Mouse (Mus musculus): ENCODE measurements around the gene Sp100.

Sp100 gene

DNA sequence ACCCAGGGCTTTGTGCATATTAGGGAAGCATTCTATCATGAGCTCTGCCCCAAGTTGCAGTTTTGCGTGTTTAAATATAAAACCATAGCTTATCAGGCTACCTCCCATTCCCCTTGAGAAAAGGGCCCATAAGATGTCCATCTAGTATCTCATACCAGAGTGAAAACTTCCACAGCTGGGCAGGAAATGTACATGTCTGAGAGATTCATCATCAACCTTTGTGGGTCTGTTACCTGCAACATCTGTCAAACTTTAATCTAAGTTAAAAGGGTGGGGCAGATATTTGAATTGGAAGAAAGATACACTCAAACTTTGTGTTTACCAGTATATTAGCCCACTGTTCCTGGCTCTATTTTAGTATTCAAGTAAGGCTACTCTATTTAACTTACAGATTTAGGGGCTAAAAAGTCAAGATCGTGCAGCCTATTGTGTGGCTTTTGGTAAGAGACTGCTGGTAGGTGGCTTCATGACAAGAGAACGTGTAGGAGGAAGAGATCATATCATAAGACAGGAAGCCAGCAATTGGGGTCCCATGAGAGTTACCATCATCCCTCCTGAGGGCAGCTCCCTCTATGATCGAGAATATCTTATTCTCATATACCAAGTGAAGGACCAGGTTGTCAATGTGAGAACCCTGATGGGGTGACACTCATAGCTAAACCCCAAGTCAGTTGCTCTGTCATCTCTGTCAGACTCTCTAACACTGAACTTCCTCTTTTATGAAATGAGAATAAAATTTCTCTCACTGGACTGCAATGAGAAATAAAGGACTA lies 48.1 kb downstream of the Sp100 start:
- no peak for DNase-seq (ENCODE audit: extremely low read depth, low read depth, low spot score)

DNA sequence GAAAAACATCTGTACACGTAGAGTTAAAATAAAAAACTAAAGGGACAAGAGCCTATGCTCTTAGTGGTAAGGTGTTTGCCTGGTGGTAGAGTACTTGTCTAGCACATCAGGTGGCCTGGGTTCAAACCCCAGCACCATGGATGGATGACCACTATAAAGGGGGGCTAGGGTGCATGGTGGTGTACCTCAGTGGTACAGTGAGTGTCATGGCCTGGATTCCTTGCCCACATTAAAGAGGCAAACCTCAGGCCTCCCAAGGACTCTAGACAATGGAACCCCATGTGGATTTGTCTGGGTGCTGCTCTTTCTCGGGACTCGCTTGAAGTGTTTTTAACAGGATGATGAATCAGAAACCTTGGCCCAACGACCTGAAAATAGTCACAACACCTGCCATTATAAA lies 52.7 kb downstream of the Sp100 start:
- DNase-seq (ENCODE audit: extremely low read depth, low read depth, low spot score), result no peak

DNA sequence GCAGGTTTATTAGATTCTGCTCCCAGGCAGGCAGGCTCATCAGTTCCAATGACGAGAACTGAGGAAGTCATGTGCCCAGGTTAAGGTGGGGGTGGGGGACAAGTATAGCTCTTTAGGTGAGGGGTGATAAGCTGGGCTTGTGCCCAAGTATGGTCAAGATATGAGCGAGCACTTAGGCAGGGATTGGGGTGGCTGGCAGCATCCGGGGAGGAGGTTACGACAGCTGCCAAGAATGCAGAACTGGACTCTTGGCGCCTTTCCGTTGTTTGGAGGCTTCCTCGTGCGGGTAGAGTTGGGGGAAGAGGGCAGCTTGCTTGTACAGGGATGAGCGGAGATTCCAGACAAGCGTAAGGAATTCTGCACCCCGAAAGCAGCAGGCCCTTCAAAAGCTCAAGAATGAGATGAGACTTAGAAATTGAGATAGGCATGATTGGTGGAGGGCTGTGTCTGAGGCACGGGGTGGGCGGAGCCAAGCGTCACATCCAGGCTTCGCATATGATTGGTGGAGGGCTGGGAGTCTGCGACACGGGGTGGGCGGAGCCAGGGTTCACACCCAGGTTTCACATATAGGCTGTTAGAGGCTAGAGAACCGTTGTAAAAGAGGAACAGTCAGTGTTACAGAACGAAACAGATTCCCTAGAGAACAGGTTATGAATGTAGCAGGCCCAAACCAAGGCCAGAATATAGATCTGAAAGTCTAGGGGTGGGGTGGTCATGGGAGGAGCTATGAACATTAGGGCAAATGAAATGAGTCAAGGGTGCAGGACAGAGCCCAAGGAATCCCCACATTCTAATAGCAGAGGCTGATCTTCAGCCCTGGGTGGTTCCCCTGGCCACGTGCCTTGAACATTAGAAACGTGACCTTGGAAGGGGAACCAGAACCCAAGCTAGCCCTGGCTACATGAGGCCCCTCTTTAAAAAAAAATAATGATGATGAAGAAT lies 53.7 kb downstream of the Sp100 start:
- DNase-seq (ENCODE audit: extremely low read depth, low read depth, low spot score), result no peak

DNA sequence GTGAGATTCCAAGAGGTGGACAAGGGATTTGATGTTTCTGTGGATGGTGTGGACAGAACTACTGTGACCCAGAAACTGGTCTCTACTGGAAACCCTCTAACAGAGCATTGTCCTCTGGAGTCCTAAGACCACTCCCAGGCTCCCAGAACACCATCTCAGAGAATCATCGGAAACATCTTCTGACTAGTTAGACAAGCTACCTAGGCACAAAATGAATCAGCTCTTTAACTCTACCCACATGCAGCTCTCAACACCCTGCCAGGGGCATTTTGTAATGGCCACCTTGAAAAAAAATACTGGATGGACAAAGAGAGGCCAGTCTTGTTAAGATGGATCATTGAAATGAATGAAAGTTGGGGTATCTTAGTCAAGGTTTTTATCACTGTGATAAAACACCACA lies 55.8 kb downstream of the Sp100 start:
- no peak for DNase-seq (ENCODE audit: extremely low read depth, low read depth, low spot score)

DNA sequence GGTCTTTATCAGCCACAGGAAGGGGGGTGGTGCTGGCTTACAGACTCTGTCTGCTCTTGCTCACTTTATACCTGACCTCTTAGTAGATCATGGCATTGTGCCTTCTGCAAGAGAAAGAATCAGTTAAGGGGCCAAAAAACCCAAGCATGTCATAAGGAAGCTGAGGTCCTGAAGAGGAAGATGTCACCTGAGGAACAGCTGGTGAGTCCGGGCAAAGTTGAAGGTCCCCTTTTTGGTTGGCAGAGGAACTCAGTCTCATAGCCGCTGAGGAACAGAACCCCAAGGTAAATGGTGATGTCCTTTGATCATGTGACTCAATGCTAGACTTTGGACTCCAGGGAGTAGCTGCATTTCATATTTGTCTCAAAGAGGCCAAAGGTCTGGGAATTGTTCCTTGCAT lies 57.0 kb downstream of the Sp100 start:
- no peak for DNase-seq (ENCODE audit: extremely low read depth, low read depth, low spot score)

DNA sequence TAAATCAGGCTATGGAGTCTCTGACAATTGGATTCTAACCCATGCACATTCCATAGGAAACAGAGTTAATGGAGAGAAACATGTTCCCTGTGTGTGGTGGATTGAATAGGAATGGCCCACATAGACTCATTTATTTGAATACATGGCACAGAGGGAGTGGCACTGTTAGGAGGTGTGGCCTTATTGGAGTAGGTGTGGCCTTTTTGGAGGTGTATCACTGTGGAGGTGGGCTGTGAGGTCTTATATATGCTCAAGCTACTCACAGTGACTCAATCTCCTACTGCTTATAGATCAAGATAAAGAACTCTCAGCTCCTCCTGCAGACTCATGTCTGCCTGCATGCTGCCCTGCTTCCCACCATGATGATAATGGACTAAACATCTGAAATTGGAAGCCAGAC lies 64.7 kb downstream of the Sp100 start:
- DNase-seq (ENCODE audit: extremely low read depth, low read depth, low spot score), result no peak

DNA sequence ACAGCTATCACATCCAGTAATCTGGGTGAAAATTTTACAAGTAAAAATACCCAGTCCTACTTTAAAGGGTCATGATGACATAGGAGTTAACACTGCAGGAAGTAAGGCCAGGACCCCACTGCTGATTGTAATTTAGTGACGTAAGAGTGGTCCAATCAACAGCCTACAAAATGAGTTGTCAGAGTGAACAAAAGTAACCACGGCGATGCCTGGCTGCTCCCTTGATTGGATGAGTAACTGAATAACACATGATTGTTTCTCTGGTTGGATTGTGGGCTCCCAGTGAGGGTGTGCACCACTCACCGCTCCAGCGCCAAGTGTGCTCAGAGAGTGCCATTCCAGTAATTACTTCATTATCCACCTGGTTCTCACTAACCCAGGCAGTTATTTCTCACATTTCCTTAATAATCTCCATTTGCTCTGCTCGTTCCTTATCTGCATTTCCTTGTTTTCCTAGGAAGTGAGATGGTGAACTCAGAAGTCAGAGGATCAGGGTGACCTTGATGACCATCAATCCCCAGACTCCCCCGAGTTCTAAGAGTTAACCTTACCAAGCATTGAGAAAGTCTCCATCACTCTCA lies 66.7 kb downstream of the Sp100 start:
- DNase-seq (ENCODE audit: extremely low read depth, low read depth, low spot score), result no peak

DNA sequence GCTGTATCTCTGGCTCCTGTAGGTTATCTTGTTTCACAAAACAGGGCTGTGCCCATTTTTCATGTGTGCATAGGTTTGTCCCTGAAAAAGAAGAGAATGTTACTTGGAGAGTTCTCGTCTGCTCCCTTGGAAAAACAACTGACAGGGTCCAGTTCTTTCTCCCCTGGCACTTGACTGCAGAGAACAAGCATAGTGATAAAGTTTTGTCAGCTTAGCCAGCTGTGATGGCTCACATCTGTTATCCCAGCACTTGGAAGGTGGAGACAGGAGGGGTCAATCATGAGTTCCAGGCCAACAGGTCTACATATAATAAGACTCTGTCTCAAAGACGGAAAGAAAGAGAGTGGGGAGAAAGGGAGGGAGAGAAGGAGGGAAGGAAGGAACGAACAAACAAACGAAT lies 69.3 kb downstream of the Sp100 start:
- DNase-seq (ENCODE audit: extremely low read depth, low read depth, low spot score), result no peak

DNA sequence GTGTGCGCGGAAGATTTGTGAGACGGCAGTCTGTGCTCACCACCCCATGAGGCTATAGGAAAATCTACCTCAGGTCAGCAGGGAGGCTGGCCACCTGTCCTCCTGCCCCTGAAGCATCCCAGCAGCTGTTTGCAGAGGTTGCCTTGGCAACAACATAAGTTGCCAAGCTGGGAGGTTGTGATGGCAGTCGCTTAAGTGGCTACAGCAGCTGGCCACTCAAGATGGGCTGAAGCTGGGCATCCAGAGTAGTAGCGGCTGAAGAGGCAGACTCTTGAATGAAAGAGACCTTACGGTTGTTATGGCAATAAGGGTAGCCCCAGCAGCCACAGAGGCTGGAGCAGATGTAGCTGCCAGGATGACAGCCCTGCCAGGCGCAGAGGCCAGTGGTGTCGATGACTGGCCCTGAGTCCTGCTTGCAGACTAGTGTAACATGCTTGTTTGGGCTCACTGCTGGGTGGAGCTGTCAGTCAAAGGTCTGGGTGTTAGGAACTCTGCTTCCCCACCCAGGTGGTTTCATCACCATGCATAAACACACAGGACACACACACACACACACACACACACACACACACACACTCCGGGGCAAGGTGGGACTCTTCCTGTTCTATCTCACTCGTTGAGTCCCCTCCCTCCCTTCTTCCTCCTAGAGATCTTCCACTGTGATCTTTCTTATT lies 70.6 kb downstream of the Sp100 start:
- no peak for DNase-seq (ENCODE audit: extremely low read depth, low read depth, low spot score)

DNA sequence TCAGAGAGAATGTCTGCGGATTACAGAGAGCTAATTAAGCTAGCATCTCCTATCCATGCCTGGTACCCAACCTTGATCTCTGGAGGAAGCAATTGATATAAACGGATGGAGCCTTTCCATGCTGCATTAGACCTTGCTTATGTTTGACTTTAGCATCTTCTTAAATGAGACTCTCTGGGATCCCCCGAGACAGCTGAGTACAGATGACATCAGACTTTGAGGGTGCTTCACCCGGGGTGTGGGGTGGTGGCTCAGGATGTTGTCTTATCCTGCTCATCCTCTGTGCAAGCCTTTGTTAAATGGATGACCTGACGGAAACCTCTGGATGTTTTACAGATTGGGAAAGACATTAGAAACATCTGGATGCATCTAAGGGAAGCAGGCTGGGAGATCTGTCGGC lies 80.7 kb downstream of the Sp100 start:
- no peak for DNase-seq (ENCODE audit: extremely low read depth, low read depth, low spot score)

DNA sequence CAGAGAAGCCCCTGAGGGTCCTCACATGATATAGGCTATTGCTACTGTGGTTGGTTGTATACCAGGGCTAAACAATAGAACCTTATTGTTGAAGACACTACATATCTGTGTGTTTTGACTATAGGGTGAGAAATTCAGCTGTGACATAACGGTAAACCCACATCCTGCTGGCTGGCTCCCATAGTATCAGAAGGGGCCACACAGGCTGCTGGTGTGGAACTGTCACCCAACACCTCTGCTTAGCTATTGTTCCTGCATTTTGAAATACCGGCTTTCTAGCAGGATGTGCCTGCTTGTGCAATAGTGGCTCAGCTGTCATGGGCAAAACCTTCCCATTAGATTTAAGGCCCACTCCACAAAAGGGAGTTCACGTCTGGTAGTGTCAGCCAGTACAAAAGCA lies 82.8 kb downstream of the Sp100 start:
- DNase-seq (ENCODE audit: extremely low read depth, low read depth, low spot score), result no peak

DNA sequence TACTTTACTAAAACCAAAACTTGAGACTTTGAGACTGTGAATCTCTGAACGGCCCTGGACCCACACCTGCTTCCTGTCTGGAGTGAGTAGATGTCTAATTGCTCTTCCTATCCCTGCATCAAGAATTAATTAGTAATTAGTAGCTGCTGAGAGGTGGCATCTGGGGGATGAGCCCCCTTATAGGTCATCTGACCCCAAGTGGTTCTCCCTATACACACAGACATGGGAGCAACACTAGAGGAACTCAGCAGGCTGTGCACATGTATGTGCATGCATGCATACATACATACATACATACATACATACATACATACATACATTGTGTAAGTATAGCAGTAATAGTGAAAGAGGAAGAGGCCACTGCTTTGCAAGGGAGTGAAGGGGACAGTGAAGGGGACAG lies 84.7 kb downstream of the Sp100 start:
- no peak for DNase-seq (ENCODE audit: extremely low read depth, low read depth, low spot score)

DNA sequence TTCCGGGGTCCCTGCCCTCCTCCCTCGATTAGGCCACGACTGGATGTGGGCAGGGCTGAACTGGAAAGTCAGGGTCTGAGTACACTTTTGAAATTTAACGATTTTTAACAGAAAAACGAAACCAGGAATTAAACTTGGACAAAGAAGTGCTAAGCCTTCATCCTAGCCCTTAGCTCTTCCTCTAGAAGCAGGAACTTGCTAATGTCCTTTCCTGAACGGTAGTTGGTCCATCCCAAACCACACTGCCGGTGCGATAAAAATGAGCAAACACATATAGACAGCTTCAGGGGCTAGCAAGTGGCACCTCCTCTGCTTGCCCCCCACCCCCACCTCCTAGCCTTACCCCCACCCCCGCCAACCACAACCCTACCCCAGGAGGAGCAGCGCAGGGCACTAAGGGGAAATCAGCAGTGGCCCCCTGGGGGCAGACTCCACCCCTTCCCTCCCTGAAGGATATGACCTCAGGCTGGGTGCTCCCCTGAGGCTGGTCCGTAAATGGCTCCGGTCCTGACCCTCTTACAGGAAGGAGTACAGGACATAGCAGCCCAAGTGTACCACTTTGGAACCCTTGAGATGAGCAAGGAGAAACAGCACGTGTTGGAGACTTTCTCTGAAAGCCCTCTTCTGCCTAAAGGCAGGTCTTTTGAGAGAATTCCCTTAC lies 85.8 kb downstream of the Sp100 start:
- DNase-seq (ENCODE audit: extremely low read depth, low read depth, low spot score), result no peak

DNA sequence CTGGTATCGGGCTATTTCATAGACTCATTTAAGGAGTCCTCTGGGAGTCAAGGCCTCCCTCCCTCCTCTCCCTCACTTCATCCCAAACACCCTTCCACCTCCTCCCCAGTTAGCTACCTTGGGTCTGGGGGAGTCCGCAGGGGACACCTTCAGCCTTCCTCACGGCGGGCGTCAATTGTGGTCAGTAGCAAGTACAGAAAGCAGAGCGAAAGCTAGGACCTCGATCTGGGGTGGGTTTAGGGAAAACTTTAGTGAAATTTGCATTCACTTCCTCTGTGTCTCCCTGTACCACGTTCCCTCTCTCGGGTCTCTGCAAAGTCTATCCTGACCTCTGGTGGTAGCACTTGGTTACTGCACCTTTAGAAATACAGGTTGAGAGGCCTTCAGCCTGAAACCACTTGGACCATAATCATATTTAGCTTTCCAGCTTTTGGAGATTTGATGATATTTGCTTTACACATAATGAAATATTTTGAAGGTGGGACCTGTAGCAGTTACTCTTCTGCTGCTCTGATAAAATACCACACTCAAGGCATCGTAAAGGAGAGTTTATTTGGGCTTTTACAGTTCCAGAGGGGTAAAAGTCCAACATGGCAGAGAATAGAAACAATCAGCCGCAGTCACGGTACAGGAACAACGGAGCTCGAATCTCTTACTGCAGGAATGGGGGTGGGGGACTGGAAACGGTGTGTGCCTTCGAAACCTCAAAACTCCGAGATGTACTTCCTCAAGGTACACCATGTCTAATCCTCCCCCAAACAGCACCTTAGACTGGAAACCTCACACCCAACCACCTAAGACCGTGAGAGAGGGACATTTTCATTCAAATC lies 86.8 kb downstream of the Sp100 start:
- no peak for DNase-seq (ENCODE audit: extremely low read depth, low read depth, low spot score)

DNA sequence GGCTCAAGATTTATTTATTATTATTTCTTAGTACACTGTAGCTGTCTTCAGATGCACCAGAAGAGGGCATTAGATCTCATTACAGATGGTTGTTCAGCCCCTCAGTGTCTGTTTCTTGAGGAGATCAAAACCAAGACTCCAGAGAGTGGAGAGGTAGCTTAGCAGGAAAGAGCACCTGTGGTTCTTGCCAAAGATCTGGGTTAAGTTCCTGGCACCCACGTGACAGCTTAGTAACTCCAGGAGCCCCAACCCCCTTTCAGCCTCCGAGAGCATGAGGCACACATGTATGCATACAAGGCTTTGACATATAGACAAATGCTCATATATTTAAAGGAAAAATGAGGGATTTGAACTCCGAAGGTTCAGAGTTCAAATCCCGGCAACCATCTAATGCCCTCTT lies 89.2 kb downstream of the Sp100 start:
- no peak for DNase-seq (ENCODE audit: extremely low read depth, low read depth, low spot score)

DNA sequence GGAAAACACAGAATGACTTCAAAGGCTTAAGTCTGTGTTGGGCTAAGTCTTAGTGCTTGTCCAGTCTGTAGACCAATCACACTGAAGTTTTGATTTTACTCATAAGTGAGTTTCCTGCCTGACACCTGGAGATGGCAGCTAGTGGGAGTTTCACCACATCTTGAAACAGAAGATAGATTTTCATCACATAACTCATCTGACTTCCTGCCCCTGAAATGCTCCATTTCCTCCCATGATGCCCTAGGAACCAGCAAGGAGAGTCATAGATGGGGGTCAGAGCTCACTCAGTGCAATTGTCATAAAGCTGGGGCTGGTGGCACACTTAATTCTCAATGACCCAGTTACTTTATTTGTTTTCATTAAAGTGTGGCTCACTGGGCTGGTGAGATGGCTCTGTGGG lies 90.0 kb downstream of the Sp100 start:
- DNase-seq (ENCODE audit: extremely low read depth, low read depth, low spot score), result no peak

DNA sequence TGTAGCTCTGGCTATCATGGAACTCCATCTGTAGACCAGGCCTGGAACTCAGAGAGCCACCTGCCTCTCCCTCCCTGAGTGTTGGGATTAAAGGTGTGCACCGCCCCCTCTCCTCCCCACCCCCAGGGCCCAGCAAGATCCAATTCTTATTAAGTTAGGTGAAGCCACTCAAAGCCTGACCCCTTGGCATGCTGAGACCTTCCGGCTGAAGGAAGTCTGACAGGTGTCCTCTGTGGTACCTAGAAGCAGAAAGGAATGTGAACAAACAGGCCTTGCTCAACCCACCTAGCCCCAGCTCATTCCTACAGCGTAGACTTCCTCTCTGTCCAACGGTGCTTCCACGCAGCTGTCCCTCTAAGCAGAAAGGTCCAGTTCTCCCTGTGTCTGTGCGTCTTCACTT lies 91.1 kb downstream of the Sp100 start:
- DNase-seq (ENCODE audit: extremely low read depth, low read depth, low spot score), result no peak

DNA sequence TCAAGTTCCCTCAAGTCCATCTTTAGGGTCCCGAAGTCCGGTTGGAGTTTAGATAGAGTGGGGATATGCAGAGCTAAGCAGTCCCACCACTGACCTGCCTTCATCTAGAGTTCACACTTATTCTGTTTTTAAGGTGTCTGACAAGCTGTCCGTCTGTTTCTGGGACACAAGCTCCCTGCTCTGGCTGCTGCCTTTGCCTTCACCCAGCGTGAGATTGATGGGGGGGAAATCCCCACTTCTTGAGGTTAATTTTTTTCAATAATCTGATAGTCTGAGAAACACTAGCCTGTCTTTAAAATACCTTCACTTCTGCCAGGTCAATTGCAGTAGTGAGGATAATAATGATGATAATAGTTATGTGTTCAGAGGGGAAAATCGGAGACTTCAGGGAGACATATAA lies 92.5 kb downstream of the Sp100 start:
- no peak for DNase-seq (ENCODE audit: extremely low read depth, low read depth, low spot score)

DNA sequence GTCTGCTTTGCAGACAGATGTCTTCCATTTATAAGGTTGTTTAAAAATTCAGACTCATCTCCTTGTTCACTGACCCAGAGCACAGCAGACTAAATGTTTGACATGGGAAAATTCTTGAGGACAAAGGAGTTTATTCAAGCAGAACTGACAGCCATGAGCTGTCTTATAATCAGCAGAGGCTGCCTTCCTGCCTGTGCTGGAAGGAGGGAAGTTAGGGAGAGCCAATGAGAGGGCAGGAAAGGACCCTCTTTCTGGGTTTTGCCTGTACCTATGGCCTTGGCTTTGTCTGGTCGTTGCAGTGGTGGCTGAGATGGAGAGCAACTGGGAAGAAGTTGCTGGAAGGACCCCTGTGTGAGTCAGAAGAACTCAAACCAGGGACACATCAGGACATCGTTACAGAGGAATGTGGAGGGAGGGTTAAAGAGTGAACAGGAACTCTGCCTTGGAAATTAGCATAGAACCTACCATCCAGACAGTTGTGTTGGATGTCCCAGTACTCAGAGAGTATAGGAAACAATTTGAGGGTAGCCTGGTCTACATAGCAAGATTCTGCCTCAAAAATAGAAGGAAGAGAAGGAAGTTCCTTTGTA lies 93.2 kb downstream of the Sp100 start:
- DNase-seq (ENCODE audit: extremely low read depth, low read depth, low spot score), result no peak

DNA sequence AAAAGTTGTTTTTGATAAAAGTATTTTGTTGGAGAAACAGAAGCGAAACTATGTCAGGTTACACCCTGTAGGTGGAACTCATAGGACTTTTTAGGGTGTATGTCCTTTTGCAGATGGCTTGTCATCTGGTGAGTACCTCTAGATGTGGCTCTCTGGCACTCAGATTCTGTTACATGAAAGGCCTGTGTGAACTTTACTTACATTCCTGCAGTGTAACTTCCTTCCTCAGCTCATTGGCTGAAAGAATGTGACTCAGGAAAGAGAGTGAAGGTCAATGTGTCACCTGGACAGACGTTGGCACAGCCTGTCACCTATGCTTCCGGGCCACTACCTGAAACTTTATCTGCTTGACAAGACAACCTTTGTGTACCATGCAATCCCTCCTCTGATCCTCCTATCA lies 94.8 kb downstream of the Sp100 start:
- no peak for DNase-seq (ENCODE audit: extremely low read depth, low read depth, low spot score)

All from fat pad, adult 2 months (tissue).